Mouse (Mus musculus): Measurements from ENCODE around the gene Vmn2r117. TPM values are rescaled to one million over a fixed set of nuclear protein-coding genes. Genes with fewer than 3 reads are reported as not detected.
"Not testable (repeated sequence)": the region's sequence is repeated elsewhere in the genome, so short reads cannot be mapped to it uniquely, and the experiment has no call there.

Vmn2r117 gene
- not detected for total RNA-seq (2021)
- long read RNA-seq, experiment 1: 0 reads
- long read RNA-seq, experiment 2: 0 reads

DNA sequence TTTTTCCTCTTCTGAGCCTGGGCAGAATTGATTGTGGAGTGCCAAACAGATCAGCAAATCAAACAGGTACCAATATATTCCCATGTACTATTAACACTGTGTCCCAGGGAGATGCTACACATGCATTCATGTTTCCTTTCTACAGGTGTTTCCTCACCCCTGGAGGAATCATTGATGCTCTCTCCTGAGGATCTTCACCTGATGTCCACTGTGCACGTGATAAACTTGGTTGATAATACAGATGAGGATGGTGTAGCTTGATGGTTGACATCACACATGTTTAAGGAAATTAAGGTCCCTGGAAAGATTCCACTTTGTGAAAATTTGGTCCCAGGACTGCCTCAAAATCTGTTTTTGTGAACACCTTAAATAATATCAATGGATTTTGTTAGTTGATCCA is at the start of gene Vmn2r117:
Gene Vmn2r117 (minus strand): TSS at position 101 of the 400 bp plus-strand sequence.
- intact Hi-C loops (cut with DNase I): loop anchor here (5.0 kb wide), 1 partner anchor 132 kb away; no protein-coding TSS in a partner anchor
- DNase-seq (ENCODE audit: extremely low spot score in 1 of 2, low spot score in 2 of 2); H3K27ac ChIP-seq; H3K4me3 ChIP-seq: not testable (repeated sequence)

DNA sequence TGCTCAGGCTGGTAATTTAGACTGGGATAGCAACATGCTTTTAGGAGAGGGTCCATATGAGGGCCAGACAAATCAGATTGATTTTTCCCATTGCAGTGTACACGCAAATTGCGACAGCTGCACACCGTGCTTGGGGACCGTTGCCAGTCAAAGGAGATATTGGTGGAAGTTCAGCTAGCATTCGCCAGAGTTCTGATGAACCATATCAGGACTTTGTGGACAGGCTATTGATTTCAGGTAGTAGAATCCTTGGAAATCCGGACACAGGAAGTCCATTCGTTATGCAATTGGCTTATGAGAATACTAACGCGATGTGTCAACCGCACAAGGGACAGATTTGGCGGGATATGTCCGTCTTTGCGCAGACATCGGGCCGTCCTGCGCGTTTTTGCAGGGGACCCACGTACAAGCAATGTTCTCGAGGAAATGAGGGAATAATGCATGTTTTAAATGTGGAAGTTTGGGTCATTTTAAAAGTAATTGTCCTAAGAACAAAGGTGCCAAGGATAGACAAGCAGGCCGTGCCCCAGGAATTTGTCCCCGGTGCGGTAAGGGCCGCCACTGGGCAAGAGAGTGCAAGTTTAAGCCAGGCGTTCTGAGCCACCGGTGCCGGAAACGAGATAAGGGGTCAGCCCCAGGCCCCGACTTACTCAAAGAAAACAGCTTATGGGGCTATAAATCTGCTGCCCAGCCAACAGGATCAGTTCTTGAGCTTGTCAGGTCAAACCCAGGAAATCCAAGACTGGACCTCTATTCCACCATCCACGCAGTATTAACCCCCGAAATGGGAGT is 43.6 kb upstream of the Vmn2r117 start:
- intact Hi-C loops (cut with DNase I); H3K27ac ChIP-seq; H3K4me3 ChIP-seq; DNase-seq (ENCODE audit: extremely low spot score in 1 of 2, low spot score in 2 of 2): not testable (repeated sequence)

DNA sequence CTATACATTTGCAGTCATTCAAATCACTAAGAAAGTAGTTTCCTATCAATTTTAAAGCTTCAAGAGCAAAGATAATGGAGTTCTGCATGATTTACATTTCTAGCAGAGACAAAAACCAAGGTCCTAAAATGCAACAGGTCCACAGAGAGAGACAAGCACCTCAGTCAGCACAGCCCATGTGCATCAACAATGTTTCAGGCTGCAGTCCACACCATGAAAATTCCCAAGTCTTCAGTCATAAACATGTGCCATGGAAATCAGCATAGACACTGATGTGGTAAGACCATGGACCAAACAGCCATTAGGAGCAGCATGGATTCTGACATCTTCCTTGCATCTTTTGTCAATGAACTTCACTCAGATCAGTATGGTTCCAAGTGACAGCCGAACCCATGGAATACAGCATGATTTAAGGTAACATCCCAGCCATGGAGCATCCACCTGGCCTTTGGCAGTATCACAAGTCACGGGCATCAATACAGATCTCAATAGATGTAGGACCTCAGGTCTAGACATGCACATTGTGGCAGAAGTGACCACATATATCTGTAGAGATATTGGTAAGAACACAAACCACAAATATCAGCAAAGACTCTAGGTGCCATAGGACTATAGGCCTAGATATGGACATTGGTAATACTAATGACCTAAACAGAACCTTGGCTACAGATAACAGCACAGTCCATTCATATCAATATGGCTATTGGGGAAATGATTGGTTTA is 39.4 kb upstream of the Vmn2r117 start:
- no peak for DNase-seq (ENCODE audit: extremely low spot score in 1 of 2, low spot score in 2 of 2)
- intact Hi-C loops (cut with DNase I): no loop called here
- H3K4me3 ChIP-seq: no peak overlapping the region
- no peak overlapping the region for H3K27ac ChIP-seq
- TF ChIP-seq CTCF (IDR thresholded peaks at IDR 0.05): no peak

DNA sequence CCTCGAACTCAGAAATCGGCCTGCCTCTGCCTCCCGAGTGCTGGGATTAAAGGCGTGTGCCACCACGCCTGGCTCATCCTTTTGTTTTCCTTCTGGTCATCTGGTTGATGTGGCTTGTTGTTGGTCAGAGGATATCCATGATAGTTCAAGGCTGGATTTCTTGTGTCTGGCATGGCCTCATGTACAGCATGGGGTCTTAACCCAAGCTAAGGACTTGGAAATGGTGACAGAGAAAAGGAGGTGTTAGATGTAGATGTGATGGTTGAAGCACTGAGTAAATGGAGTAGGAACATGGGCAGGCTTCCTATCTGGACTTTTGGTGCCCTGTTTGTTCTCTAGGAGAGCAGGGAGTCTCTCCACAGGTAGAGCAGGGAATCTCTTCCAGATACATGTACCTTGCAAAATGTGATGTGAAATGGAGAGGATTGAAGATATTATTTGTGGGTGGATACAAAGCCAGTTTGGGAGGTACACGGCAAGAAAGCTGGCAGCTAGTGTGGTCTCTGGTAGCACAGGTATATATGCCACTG is 46.3 kb downstream of the Vmn2r117 start:
- DNase-seq (ENCODE audit: extremely low spot score in 1 of 2, low spot score in 2 of 2): no peak
- H3K4me3 ChIP-seq: no peak overlapping the region
- H3K27ac ChIP-seq: no peak overlapping the region
- TF ChIP-seq CTCF (IDR thresholded peaks at IDR 0.05): no peak
- intact Hi-C loops (cut with DNase I): loop anchor here (10.0 kb wide), 1 partner anchor 138 kb away; no protein-coding TSS in a partner anchor

Other genes with a start within 250 kb of the Vmn2r117 start
- gene Vmn2r114, start 167.2 kb downstream of the Vmn2r117 start, total RNA-seq (2021): not detected
- not detected for gene Vmn2r115, start 136.0 kb downstream of the Vmn2r117 start, total RNA-seq (2021)
- not detected for gene Vmn2r116, start 95.1 kb downstream of the Vmn2r117 start, total RNA-seq (2021)
- gene Zfp213, start 84.5 kb upstream of the Vmn2r117 start, total RNA-seq (2021): 1 to 10 TPM; 6.8 TPM
- gene Zfp13, start 119.8 kb upstream of the Vmn2r117 start, total RNA-seq (2021): 10 to 100 TPM; 24.7 to 32.0 TPM
- not detected for gene Zscan10, start 121.2 kb upstream of the Vmn2r117 start, total RNA-seq (2021)
- gene Mmp25, start 165.6 kb upstream of the Vmn2r117 start, total RNA-seq (2021): under 1 TPM; 0.07 to 0.12 TPM
- not detected for gene Bicdl2, start 180.8 kb upstream of the Vmn2r117 start, total RNA-seq (2021)
- 100 to 1,000 TPM; 127 to 129 TPM for gene Hcfc1r1, start 193.9 kb upstream of the Vmn2r117 start, total RNA-seq (2021)
- 1 to 10 TPM; 5.5 to 7.2 TPM for gene Thoc6, start 194.2 kb upstream of the Vmn2r117 start, total RNA-seq (2021)
- 10 to 100 TPM; 10.3 to 14.3 TPM for gene Tnfrsf12a, start 197.8 kb upstream of the Vmn2r117 start, total RNA-seq (2021)
- not detected for gene Cldn6, start 199.6 kb upstream of the Vmn2r117 start, total RNA-seq (2021)
- gene Cldn9, start 204.3 kb upstream of the Vmn2r117 start, total RNA-seq (2021): under 1 TPM in 1 of 2 experiments, not detected in 1; 0.23 TPM
- gene 1520401A03Rik, start 243.1 kb upstream of the Vmn2r117 start, total RNA-seq (2021): under 1 TPM; 0.23 to 0.32 TPM
- gene Pkmyt1, start 246.6 kb upstream of the Vmn2r117 start, total RNA-seq (2021): 1 to 10 TPM; 4.3 TPM